Mouse (Mus musculus) gastrocnemius, adult 18-20 months (tissue): ENCODE data around the gene Fam19a1. TPM values are rescaled to one million over a fixed set of nuclear protein-coding genes. Genes with fewer than 3 reads are reported as not detected.
"Not testable (repeated sequence)": the region's sequence is repeated elsewhere in the genome, so short reads cannot be mapped to it uniquely, and the experiment has no call there.

Experiments
- DNase-seq: peaks from one replicate; pipeline ENCODE4 v3.0.0; 2021; ENCODE audit warnings: low spot score
- long read RNA-seq, 2 experiments: library from polyadenylated mRNA; stranded (forward); transcript quantifications; one replicate each; pipeline ENCODE4 v2.0.0; 2021
- total RNA-seq, 2 experiments: library from RNA; stranded (reverse); gene quantifications; 2 replicates each; pipeline ENCODE4 v1.2.3; 2021

The Fam19a1 gene
- total RNA-seq, result not detected
- long read RNA-seq, experiment 1, result 0 reads
- long read RNA-seq, experiment 2, result 0 reads

DNA sequence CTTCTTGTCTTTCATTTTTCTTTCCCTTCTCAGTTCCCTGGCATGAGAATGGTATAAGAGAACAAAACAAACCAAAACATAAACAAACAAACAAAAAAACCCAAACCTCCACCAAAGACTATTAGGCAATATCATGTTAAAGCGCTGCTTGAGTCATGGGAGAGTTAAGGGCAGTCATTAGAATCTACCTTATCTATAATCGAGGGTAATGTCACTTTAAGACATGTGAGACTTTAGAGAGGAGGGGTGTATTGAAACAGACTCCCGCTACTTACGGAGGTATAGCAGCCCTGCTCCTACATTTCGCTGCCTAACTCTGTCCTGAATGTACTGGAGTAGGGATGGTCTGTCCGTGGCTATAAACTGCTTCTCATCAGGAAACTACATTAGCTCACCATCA is at the start of gene Fam19a1:
Fam19a1 (plus strand) TSS at position 301 of the 400 bp plus-strand sequence.
- no peak for DNase-seq

DNA sequence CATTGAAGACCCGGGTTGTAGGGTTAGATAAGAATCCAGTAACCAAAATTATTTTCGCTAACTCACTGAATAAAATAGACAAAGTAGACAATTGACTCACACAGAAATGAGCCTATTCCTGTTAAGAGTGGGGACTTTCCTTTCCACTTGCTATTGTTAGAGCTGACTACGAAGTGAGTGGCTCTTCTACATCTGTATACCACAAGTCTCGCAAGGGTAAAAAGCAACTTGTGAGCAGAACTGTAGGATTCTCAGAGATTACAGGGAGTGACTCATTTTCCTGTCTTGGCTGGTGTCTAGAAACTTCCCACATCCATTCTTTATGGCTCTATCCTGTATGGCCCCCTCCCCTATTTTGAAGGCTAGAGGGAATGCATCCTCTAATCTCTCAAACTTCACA is 41.9 kb upstream of the Fam19a1 start:
- no peak for DNase-seq

DNA sequence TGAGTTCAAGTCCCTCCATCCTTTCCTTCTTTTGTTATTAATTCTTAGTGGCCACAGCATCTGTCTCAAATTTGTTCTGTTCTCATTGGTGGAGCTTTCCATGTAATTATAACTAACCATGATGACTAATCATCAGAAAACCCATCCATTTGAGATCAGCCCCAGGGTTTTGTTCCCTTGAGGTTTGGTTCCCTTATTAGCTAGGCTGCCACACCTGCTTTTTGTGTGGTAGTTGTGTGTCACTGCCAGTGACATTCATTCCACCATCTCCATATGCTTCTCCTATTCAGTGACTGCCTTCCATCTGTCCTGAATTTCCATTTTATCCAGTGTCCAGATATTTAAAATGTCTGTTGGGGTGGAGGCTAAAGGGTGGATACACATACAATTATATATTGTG is 41.4 kb upstream of the Fam19a1 start:
- no peak for DNase-seq

DNA sequence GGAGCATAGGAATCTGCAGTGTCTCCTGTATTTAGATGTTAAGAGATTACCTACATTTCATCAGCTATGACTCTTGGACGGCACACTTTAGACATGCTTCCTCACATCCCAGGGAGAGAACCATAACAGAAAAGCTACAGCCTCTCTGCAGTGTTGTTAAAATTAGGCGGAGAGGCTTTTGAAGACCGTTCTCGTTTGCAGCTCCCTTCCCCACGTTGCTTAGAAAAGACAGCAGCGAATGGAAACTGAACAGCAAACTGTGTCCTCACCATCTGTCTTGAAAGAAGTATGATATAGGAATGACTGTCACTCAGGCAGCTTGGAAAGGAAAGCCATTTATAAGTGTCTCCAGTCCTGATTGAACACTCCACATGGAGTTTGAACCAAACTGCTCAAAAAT is 23.0 kb upstream of the Fam19a1 start:
- no peak for DNase-seq

- no peak for DNase-seq
Measured at GRCm38 (mm10) chr6:96093716-96094115, 19.2 kb upstream of the Fam19a1 start.

DNA sequence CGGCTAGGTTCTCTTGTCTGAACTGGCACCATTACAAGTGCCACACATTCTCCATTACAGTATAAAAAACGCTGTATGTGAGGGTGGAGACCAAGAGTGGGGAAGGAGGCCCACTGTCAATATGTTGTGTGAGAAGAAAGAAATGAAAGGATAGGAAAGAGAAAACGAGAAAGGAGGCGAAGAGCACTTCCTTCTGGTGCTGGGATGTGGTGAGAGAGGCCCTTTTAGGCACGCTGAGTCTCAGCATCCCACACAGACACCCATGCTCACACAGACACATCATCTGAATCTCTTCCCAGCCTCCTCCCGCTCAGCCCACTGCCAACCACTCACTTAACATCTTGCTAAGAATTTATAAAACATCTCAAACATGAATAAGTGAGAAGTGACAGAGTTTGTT is 14.7 kb upstream of the Fam19a1 start:
- DNase-seq, result no peak

DNA sequence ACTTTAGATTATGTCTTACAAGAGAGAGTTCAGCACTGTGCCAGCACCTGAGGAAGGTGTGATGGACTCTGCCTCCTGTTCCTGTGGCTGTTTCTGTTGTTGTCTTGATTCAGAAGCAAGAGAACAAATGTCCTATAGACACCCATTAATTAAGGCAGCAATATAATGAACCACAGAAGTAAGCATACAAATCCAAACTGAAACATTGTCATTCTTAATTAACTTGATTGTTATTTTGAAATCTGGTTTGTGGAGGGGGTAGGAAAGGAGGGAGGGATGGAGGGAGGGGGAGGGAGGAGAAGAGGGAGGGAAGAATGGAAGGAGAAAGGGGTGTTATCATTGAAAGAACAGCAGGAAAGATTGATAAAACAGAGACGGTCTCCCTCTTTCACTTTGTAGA is 1.3 kb upstream of the Fam19a1 start:
- DNase-seq, result no peak

GRCm38 (mm10) chr6:96114151-96114550 is 1.2 kb downstream of the Fam19a1 start:
- DNase-seq, result no peak

GRCm38 (mm10) chr6:96116148-96116533 is 3.2 kb downstream of the Fam19a1 start:
- no peak for DNase-seq

- no peak for DNase-seq
Measured at GRCm38 (mm10) chr6:96116534-96117272, 3.7 kb downstream of the Fam19a1 start.

DNA sequence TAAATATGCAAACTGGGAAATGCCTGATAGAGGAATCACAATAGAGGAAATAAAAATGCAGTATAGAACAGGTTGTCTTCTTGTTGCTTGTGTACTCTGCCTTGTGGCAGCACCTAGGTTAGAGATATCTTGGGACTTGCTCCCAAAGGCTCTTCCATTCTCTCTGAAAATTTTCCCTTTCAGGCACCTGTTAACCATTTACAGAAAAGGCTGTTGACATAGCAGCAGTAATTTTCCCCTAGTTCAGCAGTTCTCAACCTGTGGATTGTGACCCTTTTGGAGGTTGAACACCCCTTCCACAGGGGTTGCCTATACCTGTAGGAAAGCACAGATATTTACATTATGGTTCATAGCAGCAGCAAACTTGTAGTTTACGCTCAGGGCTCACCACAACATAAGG is 30.4 kb downstream of the Fam19a1 start:
- DNase-seq, result no peak

- peak; percentile 3 for DNase-seq
Measured at GRCm38 (mm10) chr6:96165403-96165802, 52.4 kb downstream of the Fam19a1 start.

GRCm38 (mm10) chr6:96165818-96166379 is 52.9 kb downstream of the Fam19a1 start, which contains the start of gene 1700123L14Rik:
TSS of gene 1700123L14Rik (minus strand) at chr6:96166243.
- DNase-seq, result no peak

DNA sequence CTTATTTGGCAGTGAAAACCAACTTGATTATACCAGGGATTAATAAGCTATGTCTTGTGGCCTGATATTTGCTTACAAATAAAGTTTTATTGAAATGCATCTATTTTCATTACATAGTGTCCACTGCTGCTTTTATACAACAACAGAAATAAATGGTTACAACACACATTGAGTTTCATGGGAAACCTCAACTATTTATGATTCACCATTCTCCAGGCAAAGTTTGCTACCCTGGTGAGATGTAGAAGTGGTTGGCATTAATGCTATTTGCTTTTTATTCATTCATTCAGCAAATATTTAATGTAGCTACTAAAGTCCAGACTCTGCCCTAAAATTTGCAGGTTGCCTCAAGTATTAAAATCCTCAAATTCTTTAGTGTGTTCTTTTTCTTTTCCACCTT is 54.1 kb downstream of the Fam19a1 start:
- no peak for DNase-seq

GRCm38 (mm10) chr6:96173681-96174080 is 60.7 kb downstream of the Fam19a1 start:
- no peak for DNase-seq

DNA sequence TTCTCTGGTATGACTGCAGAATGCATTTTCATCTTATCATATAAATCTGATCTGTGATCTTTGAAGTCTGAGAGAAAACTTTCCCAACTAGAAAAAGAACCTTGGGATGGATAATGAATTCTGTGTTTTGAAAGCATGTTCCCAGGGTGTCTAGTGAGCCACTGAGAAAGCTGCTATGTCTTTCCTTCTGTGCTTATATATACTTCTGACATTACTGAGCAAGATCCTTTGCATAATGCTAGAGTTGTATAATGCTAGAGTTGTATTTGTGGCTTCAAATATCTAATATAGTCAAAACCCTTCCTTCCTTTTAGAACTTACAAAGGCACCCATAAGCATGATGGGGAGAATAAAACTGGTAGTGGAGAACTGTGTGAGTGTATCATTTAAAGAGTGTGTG is 65.6 kb downstream of the Fam19a1 start:
- DNase-seq, result no peak

DNA sequence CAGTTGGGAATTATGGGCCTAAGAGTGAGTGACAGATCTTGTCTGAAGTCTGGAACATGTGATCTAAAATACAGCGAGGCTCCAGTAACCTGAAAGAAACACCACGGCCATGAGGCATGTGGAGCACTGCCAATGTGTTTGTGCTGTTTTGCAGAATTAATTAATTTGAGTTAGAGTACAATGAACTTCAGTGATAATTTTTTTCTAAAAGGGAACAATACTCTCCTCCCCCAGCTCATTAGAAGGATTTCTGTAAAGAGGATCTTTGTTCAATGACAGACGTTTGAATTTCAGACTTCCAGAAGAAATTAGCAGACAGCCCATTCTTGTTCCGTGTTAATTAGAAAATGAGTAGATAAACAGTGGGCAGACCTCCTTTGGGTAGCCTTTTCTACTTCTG is 70.4 kb downstream of the Fam19a1 start:
- DNase-seq, result no peak

DNA sequence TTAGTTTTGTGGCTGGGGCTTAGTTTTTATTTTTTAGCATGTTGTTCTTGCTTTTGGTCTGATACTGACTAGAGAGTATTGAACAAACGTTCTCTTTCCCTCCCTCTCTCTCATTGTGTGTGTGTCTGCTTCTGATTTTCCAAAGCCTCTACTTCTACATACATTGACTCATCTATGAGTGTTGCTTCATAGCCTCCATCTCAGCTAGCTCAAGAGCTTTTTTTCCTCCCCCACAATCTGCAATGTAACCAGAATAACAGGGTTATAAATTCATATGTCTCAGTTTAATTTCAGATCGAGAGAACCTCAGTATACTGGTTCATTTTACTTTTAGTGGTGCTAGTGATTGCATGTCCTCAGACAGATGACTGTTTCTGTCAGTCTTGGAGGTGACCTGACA is 73.6 kb downstream of the Fam19a1 start:
- no peak for DNase-seq

GRCm38 (mm10) chr6:96198991-96199390 is 86.0 kb downstream of the Fam19a1 start:
- not testable (repeated sequence) for DNase-seq

- DNase-seq, result no peak
Measured at GRCm38 (mm10) chr6:96205395-96205794, 92.4 kb downstream of the Fam19a1 start.

GRCm38 (mm10) chr6:96234806-96235205 is 121.9 kb downstream of the Fam19a1 start:
- no peak for DNase-seq

DNA sequence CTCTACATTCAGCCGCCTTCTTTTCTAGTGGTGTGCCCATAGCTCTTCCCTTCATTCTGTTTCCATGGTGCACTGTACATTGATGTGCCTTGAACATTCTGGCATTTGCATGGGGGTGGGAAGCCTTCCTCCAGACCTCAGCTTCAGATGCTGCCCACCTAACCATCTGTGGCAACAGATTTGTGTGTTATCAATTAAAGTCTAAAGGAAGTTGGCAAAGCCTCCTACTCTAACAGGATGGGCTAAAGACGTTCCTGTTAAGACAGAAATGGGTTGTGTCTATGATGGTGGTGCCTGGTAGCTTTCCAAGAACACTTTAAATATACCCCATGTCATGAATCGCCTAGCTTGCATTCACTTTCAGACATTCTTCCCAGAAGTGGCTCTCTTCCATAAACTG is 131.4 kb downstream of the Fam19a1 start:
- no peak for DNase-seq

GRCm38 (mm10) chr6:96252001-96252400 is 139.0 kb downstream of the Fam19a1 start:
- no peak for DNase-seq
